Mouse (Mus musculus): ENCODE measurements around the gene Cavin2. TPM values are rescaled to one million over a fixed set of nuclear protein-coding genes. Genes with fewer than 3 reads are reported as not detected.

The Cavin2 gene
- polyA plus RNA-seq (2012; rRNA removed; ENCODE audit: low replicate concordance), result 108 and 274 TPM in 2 replicates

GRCm38 (mm10) chr1:51288755-51289619 lies at the start of gene Cavin2:
Gene Cavin2, plus strand, starts transcription at chr1:51289126.

Other genes starting within 250 kb of the Cavin2 start
- 51.4 and 53.0 TPM in 2 replicates for gene Nabp1, start 189.3 kb downstream of the Cavin2 start, polyA plus RNA-seq (2012; rRNA removed; ENCODE audit: low replicate concordance)